Mouse (Mus musculus) limb, embryonic 11.5 days (tissue): ENCODE data around the gene Fras1. TPM values are rescaled to one million over a fixed set of nuclear protein-coding genes. Genes with fewer than 3 reads are reported as not detected.

Experiments used
- ATAC-seq: fragments of 200-750 bp; cut with Nextera tagmentation; 2 replicates; pipeline ENCODE4 v1.8.0; 2017; ENCODE audit warnings: low read depth; ENCODE audit not compliant: insufficient number of reproducible peaks, low FRiP score, low TSS enrichment
- DNase-seq: peaks from one replicate; pipeline ENCODE4 v3.0.0-alpha.2; 2015; ENCODE audit warnings: low spot score
- H3K27ac ChIP-seq: fragments of 300-500 bp; sonication (generic); replicated peaks from 2 replicates; pipeline ENCODE4 v1.5.1; 2014; ENCODE audit warnings: low read depth, mild to moderate bottlenecking, low read length
- H3K27me3 ChIP-seq: fragments of 300-500 bp; sonication (generic); 2 replicates; pipeline ENCODE4 v1.6.1; 2014; ENCODE audit warnings: mild to moderate bottlenecking, low read length, mixed read lengths; ENCODE audit not compliant: control insufficient read depth, insufficient read depth
- H3K36me3 ChIP-seq: fragments of 300-500 bp; sonication (generic); 2 replicates; pipeline ENCODE4 v1.6.1; 2014; ENCODE audit warnings: mild to moderate bottlenecking, low read length, moderate library complexity, mixed read lengths; ENCODE audit not compliant: control insufficient read depth, insufficient read depth
- H3K4me1 ChIP-seq: fragments of 300-500 bp; sonication (generic); 2 replicates; pipeline ENCODE4 v1.6.1; 2014; ENCODE audit warnings: low read length, mixed read lengths; ENCODE audit not compliant: control insufficient read depth, insufficient read depth
- H3K4me2 ChIP-seq: fragments of 300-500 bp; sonication (generic); 2 replicates; pipeline ENCODE4 v1.6.1; 2014; ENCODE audit warnings: low read depth, mild to moderate bottlenecking, moderate library complexity; ENCODE audit not compliant: severe bottlenecking
- H3K4me3 ChIP-seq: fragments of 300-500 bp; sonication (generic); 2 replicates; pipeline ENCODE4 v1.5.1; 2014; ENCODE audit warnings: low read depth, low read length
- H3K9ac ChIP-seq: fragments of 300-500 bp; sonication (generic); 2 replicates; pipeline ENCODE4 v1.6.1; 2014; ENCODE audit warnings: mild to moderate bottlenecking, low read length
- H3K9me3 ChIP-seq: fragments of 300-500 bp; sonication (generic); 2 replicates; pipeline ENCODE4 v1.6.1; 2016; ENCODE audit warnings: low read length; ENCODE audit not compliant: control insufficient read depth
- WGBS: fragments of 180-500 bp; shearing (Covaris S2); extraction: QIAGEN DNeasy Blood & Tissue Kit; methylation state at CpG from one replicate; pipeline ENCODE4 v1.1.7; 2014; 5-methylcytosine and 5-hydroxymethylcytosine counted together
- polyA plus RNA-seq: library from polyadenylated mRNA; unstranded; fragments of >200 nt; fragmentation: Nextera tagmentation; extraction: Ambion mirVana; gene quantifications from 2 replicates; pipeline ENCODE4 v1.2.1, GENCODE M21; 2014

The Fras1 gene
- polyA plus RNA-seq, 1 experiment from 2014 or later: 15.8 TPM

- H3K27me3 ChIP-seq: no peaks in the 10 kb centered on the region
- no peaks in the 10 kb centered on the region for H3K36me3 ChIP-seq
- no peaks in the 10 kb centered on the region for H3K9me3 ChIP-seq
- WGBS: 94% methylated on average over 3 of the region's 3 CpGs
- no peak overlapping the region for H3K9ac ChIP-seq
- ATAC-seq: no peak
- H3K27ac ChIP-seq: no peak overlapping the region
- no peak for DNase-seq
- H3K4me3 ChIP-seq: no peak overlapping the region
- H3K4me2 ChIP-seq: no peak overlapping the region
- H3K4me1 ChIP-seq: no peaks in the 10 kb centered on the region
Observed at GRCm38 (mm10) chr5:96454422-96454821, 80.7 kb downstream of the Fras1 start.

- Histone ChIP-seq H3K4me2 (no peak overlapping the region), H3K27me3 (no peaks in the 10 kb centered on the region), H3K27ac (no peak overlapping the region), H3K9ac (no peak overlapping the region), H3K4me3 (no peak overlapping the region), H3K9me3 (no peaks in the 10 kb centered on the region), H3K4me1 (no peaks in the 10 kb centered on the region), H3K36me3 (no peaks in the 10 kb centered on the region)
- DNase-seq: no peak
- 93% methylated on average over 2 of the region's 2 CpGs for WGBS
- no peak for ATAC-seq
Observed at GRCm38 (mm10) chr5:96455241-96455640, 81.5 kb downstream of the Fras1 start.

- Histone ChIP-seq H3K27ac (no peak overlapping the region), H3K9me3 (no peaks in the 10 kb centered on the region), H3K4me1 (no peaks in the 10 kb centered on the region), H3K27me3 (no peaks in the 10 kb centered on the region), H3K9ac (no peak overlapping the region), H3K4me2 (no peak overlapping the region), H3K4me3 (no peak overlapping the region), H3K36me3 (no peaks in the 10 kb centered on the region)
- no peak for DNase-seq
- no peak for ATAC-seq
- WGBS: 67% methylated on average over 4 of the region's 4 CpGs
Observed at GRCm38 (mm10) chr5:96457436-96457958, 83.7 kb downstream of the Fras1 start.

- H3K9ac ChIP-seq: no peak overlapping the region
- no peaks in the 10 kb centered on the region for H3K9me3 ChIP-seq
- no peak overlapping the region for H3K4me3 ChIP-seq
- no peaks in the 10 kb centered on the region for H3K4me1 ChIP-seq
- WGBS: 70% methylated on average over 4 of the region's 4 CpGs
- H3K27ac ChIP-seq: no peak overlapping the region
- no peak for DNase-seq
- ATAC-seq: no peak
- H3K4me2 ChIP-seq: no peak overlapping the region
- no peaks in the 10 kb centered on the region for H3K36me3 ChIP-seq
- H3K27me3 ChIP-seq: no peaks in the 10 kb centered on the region
Observed at GRCm38 (mm10) chr5:96459605-96460004, 85.8 kb downstream of the Fras1 start.

- Histone ChIP-seq H3K9ac (no peak overlapping the region), H3K4me1 (no peaks in the 10 kb centered on the region)
- WGBS: 95% methylated on average over 2 of the region's 2 CpGs
Observed at GRCm38 (mm10) chr5:96462197-96462596, 88.4 kb downstream of the Fras1 start.

GRCm38 (mm10) chr5:96466461-96466860 is 92.7 kb downstream of the Fras1 start:
- Histone ChIP-seq H3K4me2 (no peak overlapping the region), H3K27ac (no peak overlapping the region), H3K36me3 (no peaks in the 10 kb centered on the region), H3K9me3 (no peaks in the 10 kb centered on the region), H3K4me3 (no peak overlapping the region), H3K4me1 (no peaks in the 10 kb centered on the region), H3K9ac (no peak overlapping the region), H3K27me3 (no peaks in the 10 kb centered on the region)
- no peak for DNase-seq
- 34% methylated on average over 7 of the region's 7 CpGs for WGBS
- no peak for ATAC-seq

More at GRCm38 (mm10) chr5:96462197-96462596, 88.4 kb downstream of the Fras1 start:
- no peaks in the 10 kb centered on the region for H3K9me3 ChIP-seq
- no peak overlapping the region for H3K4me3 ChIP-seq
- no peaks in the 10 kb centered on the region for H3K27me3 ChIP-seq
- H3K4me2 ChIP-seq: no peak overlapping the region
- H3K36me3 ChIP-seq: no peaks in the 10 kb centered on the region
- no peak overlapping the region for H3K27ac ChIP-seq
- ATAC-seq: no peak
- no peak for DNase-seq

GRCm38 (mm10) chr5:96471995-96472394 is 98.2 kb downstream of the Fras1 start:
- H3K4me2 ChIP-seq: no peak overlapping the region
- ATAC-seq: no peak
- H3K9ac ChIP-seq: no peak overlapping the region
- no peaks in the 10 kb centered on the region for H3K36me3 ChIP-seq
- no peak overlapping the region for H3K4me3 ChIP-seq
- no peak for DNase-seq
- no peaks in the 10 kb centered on the region for H3K9me3 ChIP-seq
- H3K27ac ChIP-seq: no peak overlapping the region
- no peaks in the 10 kb centered on the region for H3K27me3 ChIP-seq
- H3K4me1 ChIP-seq: no peaks in the 10 kb centered on the region
- WGBS: 49% methylated on average over 3 of the region's 3 CpGs

GRCm38 (mm10) chr5:96475488-96475887 is 101.7 kb downstream of the Fras1 start:
- H3K27ac ChIP-seq: no peak overlapping the region
- no peak overlapping the region for H3K4me2 ChIP-seq
- no peaks in the 10 kb centered on the region for H3K4me1 ChIP-seq
- DNase-seq (no peak), ATAC-seq (no peak)
- H3K9ac ChIP-seq: no peak overlapping the region
- H3K27me3 ChIP-seq: no peaks in the 10 kb centered on the region
- no peak overlapping the region for H3K4me3 ChIP-seq
- no peaks in the 10 kb centered on the region for H3K36me3 ChIP-seq
- WGBS: 89% methylated on average over 3 of the region's 3 CpGs
- no peaks in the 10 kb centered on the region for H3K9me3 ChIP-seq

- no peak overlapping the region for H3K27ac ChIP-seq
- no peaks in the 10 kb centered on the region for H3K36me3 ChIP-seq
- H3K4me2 ChIP-seq: no peak overlapping the region
- ATAC-seq (no peak), DNase-seq (no peak)
- H3K27me3 ChIP-seq: no peaks in the 10 kb centered on the region
- H3K9me3 ChIP-seq: no peaks in the 10 kb centered on the region
- H3K9ac ChIP-seq: no peak overlapping the region
- H3K4me3 ChIP-seq: no peak overlapping the region
- no peaks in the 10 kb centered on the region for H3K4me1 ChIP-seq
Observed at GRCm38 (mm10) chr5:96479003-96479402, 105.2 kb downstream of the Fras1 start.
